Mouse (Mus musculus): ENCODE results near the gene Gm49339.

DNA sequence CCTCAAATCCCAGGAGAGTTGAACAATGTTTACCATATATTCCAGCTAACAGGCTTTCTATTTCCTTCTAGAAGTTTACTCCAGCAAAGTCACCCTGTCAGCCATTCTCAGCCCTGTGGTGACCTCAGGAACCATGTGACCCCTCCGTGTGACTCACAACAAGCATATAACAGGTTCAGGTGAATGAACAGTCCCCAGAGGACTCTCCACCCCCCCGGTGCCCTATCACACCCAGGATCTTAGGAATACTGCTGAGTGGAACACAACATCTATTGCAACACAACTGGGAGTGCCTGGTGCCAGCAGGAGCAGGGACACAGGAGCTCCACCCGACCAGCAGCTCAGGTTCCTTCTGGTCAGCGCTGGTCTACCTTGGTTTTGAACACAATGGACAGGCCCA is 28.8 kb upstream of the Gm49339 start:
- TF ChIP-seq JUND (IDR thresholded peaks at IDR 0.05; ENCODE audit: low read depth, low read length) = no peak
- TF ChIP-seq CTCF (IDR thresholded peaks at IDR 0.05 in 2 of 3, conservative IDR thresholded peaks at IDR 0.05 in 1 of 3; ENCODE audit: control insufficient read depth in 1 of 3, insufficient read depth in 1 of 3, low read depth in 2 of 3, low read length in 3 of 3, poor library complexity in 1 of 3, severe bottlenecking in 1 of 3) = no peak
- TF ChIP-seq POLR2A (IDR thresholded peaks at IDR 0.05; ENCODE audit: control insufficient read depth in 1 of 2, insufficient read depth in 1 of 2, low read depth in 1 of 2, low read length in 2 of 2, poor library complexity in 1 of 2) = no peak
- TF ChIP-seq RCOR1 (IDR thresholded peaks at IDR 0.05; ENCODE audit: low read depth, low read length) = no peak
- TF ChIP-seq ETS1 (IDR thresholded peaks at IDR 0.05; ENCODE audit: low read depth, low read length) = no peak
- TF ChIP-seq ZC3H11A (IDR thresholded peaks at IDR 0.05; ENCODE audit: low read depth, low read length) = no peak
- no peak for TF ChIP-seq NELFE (IDR thresholded peaks at IDR 0.05; ENCODE audit: low read depth, low read length)
- TF ChIP-seq SIN3A (IDR thresholded peaks at IDR 0.05; ENCODE audit: low read length) = no peak
- no peak for TF ChIP-seq SMC3 (IDR thresholded peaks at IDR 0.05; ENCODE audit: low read depth, low read length)
